Mouse (Mus musculus): ENCODE measurements around the gene Tnfaip1. TPM values are rescaled to one million over a fixed set of nuclear protein-coding genes. Genes with fewer than 3 reads are reported as not detected.

The Tnfaip1 gene
- polyA plus RNA-seq, 1 experiment: 60.7 TPM

DNA sequence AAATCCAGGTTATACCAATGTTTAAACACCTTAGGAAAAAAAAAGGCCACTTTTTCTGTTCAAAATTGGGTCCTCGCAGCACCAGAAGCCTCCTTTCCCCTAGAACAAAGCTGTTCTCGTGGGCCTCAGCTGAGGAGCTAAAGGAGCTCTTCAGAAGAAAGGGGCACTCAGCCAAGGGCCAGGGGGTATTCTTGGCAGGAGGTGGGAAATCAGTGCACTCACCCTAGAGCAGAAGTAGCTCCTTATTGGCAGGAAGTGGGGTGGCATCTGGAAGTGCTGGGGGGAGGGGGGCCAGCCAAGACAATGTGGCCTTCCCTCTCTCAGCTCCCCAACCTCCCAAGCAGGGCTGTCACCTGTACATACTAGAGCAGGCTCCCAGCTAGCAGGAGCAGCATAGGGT lies 11.3 kb downstream of the Tnfaip1 start:
- H3K36me3 ChIP-seq (ENCODE audit: control insufficient read depth, insufficient read depth): peaks cover 100% of the 10 kb centered on the region
- TF ChIP-seq FOSL1 (IDR thresholded peaks at IDR 0.05; ENCODE audit: insufficient read depth, low read length, poor library complexity, severe bottlenecking) (no peak), USF1 (IDR thresholded peaks at IDR 0.05; ENCODE audit: low read depth) (no peak), CTCF (IDR thresholded peaks at IDR 0.05; ENCODE audit: control insufficient read depth, insufficient read depth, insufficient read length) (no peak), MYOG (IDR thresholded peaks at IDR 0.05; ENCODE audit: control insufficient read depth, extremely low read depth, insufficient read length) (no peak), CEBPB (IDR thresholded peaks at IDR 0.05; ENCODE audit: low read depth) (no peak), MYOD1 (IDR thresholded peaks at IDR 0.05; ENCODE audit: control insufficient read depth, insufficient read length, low read depth) (no peak), MAX (IDR thresholded peaks at IDR 0.05) (no peak)
- no peaks in the 10 kb centered on the region for H3K79me2 ChIP-seq (ENCODE audit: control insufficient read depth, insufficient read depth)
- H3K79me3 ChIP-seq (ENCODE audit: low read depth): no peaks in the 10 kb centered on the region
- H3K4me3 ChIP-seq (ENCODE audit: insufficient read depth, poor library complexity, severe bottlenecking): no peak overlapping the region
- no peaks in the 10 kb centered on the region for H3K27me3 ChIP-seq (ENCODE audit: control insufficient read depth, insufficient read depth, insufficient read length)
- H3ac ChIP-seq (ENCODE audit: control insufficient read depth, insufficient read length, low read depth): no peak overlapping the region

- peaks cover 100% of the 10 kb centered on the region for H3K36me3 ChIP-seq (ENCODE audit: control insufficient read depth, insufficient read depth)
- no peak overlapping the region for H3K4me3 ChIP-seq (ENCODE audit: insufficient read depth, poor library complexity, severe bottlenecking)
- TF ChIP-seq MYOD1 (IDR thresholded peaks at IDR 0.05; ENCODE audit: control insufficient read depth, insufficient read length, low read depth) (peak; percentile 31), MAX (IDR thresholded peaks at IDR 0.05) (no peak)
- no peaks in the 10 kb centered on the region for H3K27me3 ChIP-seq (ENCODE audit: control insufficient read depth, insufficient read depth, insufficient read length)
- no peaks in the 10 kb centered on the region for H3K79me3 ChIP-seq (ENCODE audit: low read depth)
- no peaks in the 10 kb centered on the region for H3K79me2 ChIP-seq (ENCODE audit: control insufficient read depth, insufficient read depth)
- H3ac ChIP-seq (ENCODE audit: control insufficient read depth, insufficient read length, low read depth): no peak overlapping the region
Measured at GRCm38 (mm10) chr11:78523241-78523955, 12.7 kb downstream of the Tnfaip1 start.

GRCm38 (mm10) chr11:78522481-78522997 lies 13.6 kb downstream of the Tnfaip1 start:
- no peaks in the 10 kb centered on the region for H3K79me2 ChIP-seq (ENCODE audit: control insufficient read depth, insufficient read depth)
- no peaks in the 10 kb centered on the region for H3K27me3 ChIP-seq (ENCODE audit: control insufficient read depth, insufficient read depth, insufficient read length)
- TF ChIP-seq MYOD1 (IDR thresholded peaks at IDR 0.05; ENCODE audit: control insufficient read depth, insufficient read length, low read depth) (no peak), CTCF (IDR thresholded peaks at IDR 0.05; ENCODE audit: control insufficient read depth, insufficient read depth, insufficient read length) (no peak), FOSL1 (IDR thresholded peaks at IDR 0.05; ENCODE audit: insufficient read depth, low read length, poor library complexity, severe bottlenecking) (no peak), MAX (IDR thresholded peaks at IDR 0.05) (no peak), MYOG (IDR thresholded peaks at IDR 0.05; ENCODE audit: control insufficient read depth, extremely low read depth, insufficient read length) (no peak), CEBPB (IDR thresholded peaks at IDR 0.05; ENCODE audit: low read depth) (no peak), USF1 (IDR thresholded peaks at IDR 0.05; ENCODE audit: low read depth) (no peak)
- H3ac ChIP-seq (ENCODE audit: control insufficient read depth, insufficient read length, low read depth): no peak overlapping the region
- no peak overlapping the region for H3K4me3 ChIP-seq (ENCODE audit: insufficient read depth, poor library complexity, severe bottlenecking)
- H3K79me3 ChIP-seq (ENCODE audit: low read depth): no peaks in the 10 kb centered on the region
- H3K36me3 ChIP-seq (ENCODE audit: control insufficient read depth, insufficient read depth): peaks cover 100% of the 10 kb centered on the region

DNA sequence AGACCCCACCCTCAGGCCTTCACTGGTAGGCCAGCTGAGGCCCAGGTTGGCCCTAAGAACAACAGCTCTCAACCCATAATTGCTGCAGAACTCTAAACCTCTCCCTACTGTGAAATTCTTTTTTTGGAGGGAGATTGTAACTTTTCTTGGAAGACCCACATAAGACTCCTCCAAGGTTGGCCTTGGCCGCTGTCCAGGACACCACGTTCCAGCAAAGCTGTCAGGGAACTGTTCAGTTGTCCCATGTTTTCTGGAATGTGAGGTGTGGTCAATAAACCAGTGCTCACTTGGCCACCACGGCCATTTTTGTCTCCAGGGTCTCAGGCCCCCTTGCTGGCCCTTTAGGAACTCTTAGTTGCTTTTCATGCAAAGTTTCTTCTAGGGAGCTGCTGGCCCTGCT lies 14.3 kb downstream of the Tnfaip1 start:
- Histone ChIP-seq H3K36me3 (ENCODE audit: control insufficient read depth, insufficient read depth) (peaks cover 97% of the 10 kb centered on the region), H3K27me3 (ENCODE audit: control insufficient read depth, insufficient read depth, insufficient read length) (no peaks in the 10 kb centered on the region), H3K79me3 (ENCODE audit: low read depth) (no peaks in the 10 kb centered on the region), H3K4me3 (ENCODE audit: insufficient read depth, poor library complexity, severe bottlenecking) (no peak overlapping the region), H3ac (ENCODE audit: control insufficient read depth, insufficient read length, low read depth) (no peak overlapping the region), H3K79me2 (ENCODE audit: control insufficient read depth, insufficient read depth) (no peaks in the 10 kb centered on the region)
- TF ChIP-seq CTCF (IDR thresholded peaks at IDR 0.05; ENCODE audit: control insufficient read depth, insufficient read depth, insufficient read length) (no peak), MAX (IDR thresholded peaks at IDR 0.05) (no peak), CEBPB (IDR thresholded peaks at IDR 0.05; ENCODE audit: low read depth) (no peak), FOSL1 (IDR thresholded peaks at IDR 0.05; ENCODE audit: insufficient read depth, low read length, poor library complexity, severe bottlenecking) (no peak), USF1 (IDR thresholded peaks at IDR 0.05; ENCODE audit: low read depth) (no peak), MYOG (IDR thresholded peaks at IDR 0.05; ENCODE audit: control insufficient read depth, extremely low read depth, insufficient read length) (no peak), MYOD1 (IDR thresholded peaks at IDR 0.05; ENCODE audit: control insufficient read depth, insufficient read length, low read depth) (no peak)

DNA sequence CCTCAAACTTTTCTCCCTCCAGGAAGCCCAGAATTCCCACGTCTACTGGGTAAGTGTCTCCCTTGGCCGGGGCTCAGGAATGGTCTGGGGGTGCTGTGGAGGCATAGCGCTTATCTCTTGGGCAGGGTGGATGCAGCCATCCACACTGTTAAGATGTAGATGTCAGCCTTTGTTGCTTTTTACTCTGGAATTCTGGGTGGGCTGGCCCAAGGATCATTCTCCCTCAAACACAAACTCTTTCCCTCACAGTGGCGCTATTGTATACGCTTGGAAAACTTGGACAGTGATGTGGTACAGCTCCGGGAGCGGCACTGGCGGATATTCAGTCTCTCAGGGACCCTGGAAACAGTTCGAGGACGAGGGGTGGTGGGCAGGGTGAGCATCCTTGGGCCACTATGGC lies 17.2 kb downstream of the Tnfaip1 start:
- Histone ChIP-seq H3K4me3 (ENCODE audit: insufficient read depth, poor library complexity, severe bottlenecking) (no peak overlapping the region), H3K36me3 (ENCODE audit: control insufficient read depth, insufficient read depth) (peaks cover 94% of the 10 kb centered on the region), H3K79me2 (ENCODE audit: control insufficient read depth, insufficient read depth) (peaks cover 4% of the 10 kb centered on the region), H3ac (ENCODE audit: control insufficient read depth, insufficient read length, low read depth) (no peak overlapping the region), H3K79me3 (ENCODE audit: low read depth) (no peaks in the 10 kb centered on the region), H3K27me3 (ENCODE audit: control insufficient read depth, insufficient read depth, insufficient read length) (no peaks in the 10 kb centered on the region)
- TF ChIP-seq CTCF (IDR thresholded peaks at IDR 0.05; ENCODE audit: control insufficient read depth, insufficient read depth, insufficient read length) (no peak), MAX (IDR thresholded peaks at IDR 0.05) (no peak), USF1 (IDR thresholded peaks at IDR 0.05; ENCODE audit: low read depth) (no peak), FOSL1 (IDR thresholded peaks at IDR 0.05; ENCODE audit: insufficient read depth, low read length, poor library complexity, severe bottlenecking) (no peak), MYOD1 (IDR thresholded peaks at IDR 0.05; ENCODE audit: control insufficient read depth, insufficient read length, low read depth) (no peak), CEBPB (IDR thresholded peaks at IDR 0.05; ENCODE audit: low read depth) (no peak), MYOG (IDR thresholded peaks at IDR 0.05; ENCODE audit: control insufficient read depth, extremely low read depth, insufficient read length) (no peak)
